Mouse (Mus musculus) midbrain, embryonic 14.5 days (tissue): ENCODE data around the gene Wipf1. TPM values are rescaled to one million over a fixed set of nuclear protein-coding genes. Genes with fewer than 3 reads are reported as not detected.

Experiments
- ATAC-seq: fragments of 200-750 bp; cut with Nextera tagmentation; 2 replicates; pipeline ENCODE4 v1.8.0; 2017; ENCODE audit warnings: moderate number of reproducible peaks, moderate library complexity; ENCODE audit not compliant: low FRiP score, low TSS enrichment
- DNase-seq: peaks from one replicate; pipeline ENCODE4 v3.0.0-alpha.2; 2015
- H3K27ac ChIP-seq: fragments of 300-500 bp; sonication (generic); replicated peaks from 2 replicates; pipeline ENCODE4 v1.5.1; 2014; ENCODE audit warnings: mild to moderate bottlenecking, low read depth, low read length, moderate library complexity
- H3K27me3 ChIP-seq: fragments of 300-500 bp; sonication (generic); 2 replicates; pipeline ENCODE4 v1.6.1; 2014; ENCODE audit warnings: low read length, control low read depth, mixed read lengths; ENCODE audit not compliant: control insufficient read depth, insufficient read depth
- H3K36me3 ChIP-seq: fragments of 300-500 bp; sonication (generic); 2 replicates; pipeline ENCODE4 v1.6.1; 2014; ENCODE audit warnings: low read length, control low read depth; ENCODE audit not compliant: control insufficient read depth, insufficient read depth
- H3K4me1 ChIP-seq: fragments of 300-500 bp; sonication (generic); 2 replicates; pipeline ENCODE4 v1.6.1; 2014; ENCODE audit warnings: mild to moderate bottlenecking, antibody characterized with exemption, low read length, control low read depth; ENCODE audit not compliant: control insufficient read depth, insufficient read depth
- H3K4me2 ChIP-seq: fragments of 300-500 bp; sonication (generic); 2 replicates; pipeline ENCODE4 v1.6.1; 2014; ENCODE audit warnings: mild to moderate bottlenecking, low read length, moderate library complexity
- H3K4me3 ChIP-seq: fragments of 300-500 bp; sonication (generic); replicated peaks from 2 replicates; pipeline ENCODE4 v1.5.1; 2014; ENCODE audit warnings: low read depth, low read length
- H3K9ac ChIP-seq: fragments of 300-500 bp; sonication (generic); replicated peaks from 2 replicates; pipeline ENCODE4 v1.6.1; 2014; ENCODE audit warnings: mild to moderate bottlenecking, low read length, moderate library complexity
- H3K9me3 ChIP-seq: fragments of 300-500 bp; sonication (generic); 2 replicates; pipeline ENCODE4 v1.6.1; 2016; ENCODE audit warnings: low read length, control low read depth, mixed read lengths; ENCODE audit not compliant: control insufficient read depth
- WGBS: fragments of 180-500 bp; shearing (Covaris S2); extraction: QIAGEN DNeasy Blood & Tissue Kit; methylation state at CpG from one replicate; pipeline ENCODE4 v1.1.7; 2014; 5-methylcytosine and 5-hydroxymethylcytosine counted together
- polyA plus RNA-seq: library from polyadenylated mRNA; unstranded; fragments of >200 nt; fragmentation: Nextera tagmentation; extraction: Ambion mirVana; gene quantifications from 2 replicates; pipeline ENCODE4 v1.2.1, GENCODE M21; 2014

The Wipf1 gene
- polyA plus RNA-seq, 1 experiment from 2014 or later: 2.8 TPM

DNA sequence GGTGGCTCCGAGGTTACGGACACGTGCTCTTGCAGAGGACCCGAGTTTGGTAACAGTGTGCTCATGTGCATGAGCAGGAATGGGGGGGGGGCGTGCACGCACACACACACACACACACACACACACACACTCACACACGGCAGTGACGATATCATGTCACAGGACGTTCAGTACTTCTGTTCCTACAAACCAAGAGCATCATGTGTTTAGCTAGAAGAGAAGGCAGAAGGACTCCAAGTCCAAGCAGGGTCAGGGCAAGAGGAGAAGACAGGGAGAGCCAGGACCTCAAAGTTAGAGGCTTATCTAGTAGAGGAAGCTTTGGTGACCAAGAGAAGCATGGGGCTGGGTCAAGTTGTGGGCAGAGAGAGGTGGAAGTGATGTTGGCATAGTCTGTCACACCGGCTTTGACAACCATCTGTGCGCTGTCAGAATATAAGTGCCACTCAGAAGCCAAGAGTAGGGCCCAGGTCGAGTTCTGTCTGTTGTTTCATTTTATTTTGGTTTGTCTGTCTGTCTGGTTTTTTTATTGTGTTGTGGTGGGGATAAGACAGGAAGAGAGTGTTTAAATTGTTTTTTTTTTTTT is 66.7 kb downstream of the Wipf1 start:
- H3K9me3 ChIP-seq: no peaks in the 10 kb centered on the region
- WGBS: 92% methylated on average over 12 of the region's 12 CpGs
- H3K4me2 ChIP-seq: no peak overlapping the region
- H3K4me1 ChIP-seq: no peaks in the 10 kb centered on the region
- H3K27ac ChIP-seq: no peak overlapping the region
- no peak for ATAC-seq
- DNase-seq: no peak
- H3K27me3 ChIP-seq: no peaks in the 10 kb centered on the region
- H3K4me3 ChIP-seq: no peak overlapping the region
- no peak overlapping the region for H3K9ac ChIP-seq
- H3K36me3 ChIP-seq: no peaks in the 10 kb centered on the region

- H3K4me1 ChIP-seq: no peaks in the 10 kb centered on the region
- no peaks in the 10 kb centered on the region for H3K36me3 ChIP-seq
- 85% methylated on average over 2 of the region's 2 CpGs for WGBS
- H3K9me3 ChIP-seq: no peaks in the 10 kb centered on the region
- DNase-seq: no peak
- ATAC-seq: no peak
- no peak overlapping the region for H3K4me2 ChIP-seq
- H3K9ac ChIP-seq: no peak overlapping the region
- no peak overlapping the region for H3K27ac ChIP-seq
- no peaks in the 10 kb centered on the region for H3K27me3 ChIP-seq
- no peak overlapping the region for H3K4me3 ChIP-seq
These were observed 67.3 kb downstream of the Wipf1 start for GRCm38 (mm10) chr2:73462265-73462664.

DNA sequence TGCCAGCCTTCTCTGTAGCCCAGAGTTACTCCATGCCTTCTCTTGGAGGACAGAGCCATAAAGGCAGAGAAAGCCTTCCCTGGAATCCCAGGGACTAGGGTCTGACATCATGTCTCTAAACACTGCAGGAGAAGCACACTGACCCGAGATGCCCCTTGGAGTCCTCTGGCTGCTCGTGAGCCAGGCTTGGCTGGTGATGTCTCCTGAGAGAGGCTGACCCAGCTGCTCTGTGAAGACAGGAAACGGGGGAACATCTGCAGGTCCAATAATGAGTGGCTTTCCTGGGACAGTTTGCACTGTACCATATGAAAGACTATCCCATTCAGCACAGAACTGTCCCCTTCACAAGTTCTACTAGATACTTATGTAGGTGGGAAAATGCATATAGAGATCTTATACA is 69.4 kb downstream of the Wipf1 start:
- H3K9me3 ChIP-seq: no peaks in the 10 kb centered on the region
- no peaks in the 10 kb centered on the region for H3K36me3 ChIP-seq
- no peak overlapping the region for H3K27ac ChIP-seq
- H3K4me2 ChIP-seq: no peak overlapping the region
- no peak overlapping the region for H3K4me3 ChIP-seq
- H3K9ac ChIP-seq: no peak overlapping the region
- no peak for DNase-seq
- 58% methylated on average over 3 of the region's 3 CpGs for WGBS
- H3K4me1 ChIP-seq: no peaks in the 10 kb centered on the region
- no peak for ATAC-seq
- no peaks in the 10 kb centered on the region for H3K27me3 ChIP-seq

GRCm38 (mm10) chr2:73459607-73460153 is 69.9 kb downstream of the Wipf1 start:
- DNase-seq: no peak
- Histone ChIP-seq H3K27ac (no peak overlapping the region), H3K4me1 (no peaks in the 10 kb centered on the region), H3K9ac (no peak overlapping the region), H3K4me3 (no peak overlapping the region), H3K36me3 (no peaks in the 10 kb centered on the region), H3K27me3 (no peaks in the 10 kb centered on the region), H3K4me2 (no peak overlapping the region), H3K9me3 (no peaks in the 10 kb centered on the region)
- WGBS: 87% methylated on average over 4 of the region's 4 CpGs
- no peak for ATAC-seq

DNA sequence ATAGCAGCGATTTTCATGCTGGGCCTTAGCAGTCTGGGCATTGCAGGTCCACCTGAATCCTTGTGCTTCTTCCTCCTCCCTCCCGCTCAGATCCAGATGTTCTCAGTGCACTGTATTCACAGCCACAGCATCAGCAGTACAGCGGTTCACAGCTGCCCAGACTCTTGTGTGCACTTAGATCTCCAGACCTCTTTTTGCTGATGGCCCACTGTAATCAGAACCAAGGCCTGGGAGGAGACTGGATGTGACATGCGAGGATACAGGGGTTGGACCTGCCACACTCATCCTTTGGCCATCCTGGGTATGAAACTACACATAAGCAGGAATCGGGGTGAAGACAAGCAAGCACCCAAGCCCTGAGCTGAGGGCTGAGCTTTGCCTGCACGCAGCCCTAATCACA is 72.6 kb downstream of the Wipf1 start:
- ATAC-seq: no peak
- 97% methylated on average over 6 of the region's 6 CpGs for WGBS
- no peak overlapping the region for H3K9ac ChIP-seq

DNA sequence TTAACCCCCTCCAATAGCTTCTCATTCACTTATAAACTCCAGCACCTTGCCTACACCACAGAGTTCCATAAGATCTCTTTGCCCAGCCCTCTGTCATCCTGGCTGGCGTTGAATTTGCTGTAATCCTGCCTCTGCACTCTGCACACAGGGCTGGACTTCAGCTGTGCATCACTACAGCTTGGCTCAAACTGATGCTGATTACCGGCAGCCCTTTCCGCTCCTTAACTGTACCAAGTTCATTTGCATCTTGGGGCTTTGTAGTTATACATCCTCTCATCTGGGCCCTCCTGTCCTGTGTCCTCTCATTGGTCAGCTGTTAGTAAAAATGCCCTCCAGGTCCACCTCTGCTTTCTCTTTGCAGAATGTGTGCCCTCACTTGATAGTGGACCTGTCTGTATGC is 73.4 kb downstream of the Wipf1 start:
- 73% methylated on average over 3 of the region's 3 CpGs for WGBS
- ATAC-seq (no peak), DNase-seq (no peak)
- Histone ChIP-seq H3K4me2 (no peak overlapping the region), H3K4me3 (no peak overlapping the region), H3K27me3 (no peaks in the 10 kb centered on the region), H3K9ac (no peak overlapping the region), H3K27ac (no peak overlapping the region), H3K36me3 (no peaks in the 10 kb centered on the region), H3K4me1 (no peaks in the 10 kb centered on the region), H3K9me3 (no peaks in the 10 kb centered on the region)

More for the DNA sequence above, 72.6 kb downstream of the Wipf1 start:
- Histone ChIP-seq H3K36me3 (no peaks in the 10 kb centered on the region), H3K4me3 (no peak overlapping the region), H3K9me3 (no peaks in the 10 kb centered on the region), H3K4me1 (no peaks in the 10 kb centered on the region), H3K4me2 (no peak overlapping the region), H3K27me3 (no peaks in the 10 kb centered on the region), H3K27ac (no peak overlapping the region)
- no peak for DNase-seq

DNA sequence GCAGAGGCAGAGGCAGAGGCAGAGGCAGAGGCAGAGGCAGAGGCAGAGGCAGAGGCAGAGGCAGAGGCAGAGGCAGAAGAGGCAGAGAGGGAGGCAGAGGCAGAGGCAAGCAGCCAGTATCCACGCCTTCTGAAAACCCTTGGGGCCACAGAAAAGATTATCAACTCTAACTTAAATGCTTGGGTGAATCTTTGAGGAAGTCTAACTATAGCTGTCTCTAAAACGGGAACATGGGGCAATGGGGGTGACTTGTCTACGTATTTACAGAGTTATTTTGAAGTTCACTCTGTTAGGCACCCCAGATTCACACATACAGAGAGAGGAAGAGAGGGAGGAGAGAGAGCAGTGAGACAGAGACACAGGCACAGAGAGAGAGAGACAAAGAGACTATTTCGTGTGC is 74.0 kb downstream of the Wipf1 start:
- 87% methylated on average over 4 of the region's 4 CpGs for WGBS
- Histone ChIP-seq H3K4me1 (0 out of 2 replicates have a peak, but pooled peaks cover under 1% of the 10 kb centered on the region), H3K27me3 (no peaks in the 10 kb centered on the region), H3K9ac (no peak overlapping the region), H3K27ac (no peak overlapping the region), H3K4me3 (no peak overlapping the region), H3K4me2 (no peak overlapping the region), H3K9me3 (no peaks in the 10 kb centered on the region), H3K36me3 (no peaks in the 10 kb centered on the region)
- ATAC-seq: no peak
- no peak for DNase-seq

GRCm38 (mm10) chr2:73454682-73455081 is 74.9 kb downstream of the Wipf1 start:
- H3K27me3 ChIP-seq: no peaks in the 10 kb centered on the region
- 94% methylated on average over 13 of the region's 13 CpGs for WGBS
- no peak overlapping the region for H3K9ac ChIP-seq
- ATAC-seq (no peak), DNase-seq (no peak)
- no peak overlapping the region for H3K27ac ChIP-seq
- H3K4me3 ChIP-seq: no peak overlapping the region
- H3K4me1 ChIP-seq: 0 out of 2 replicates have a peak, but pooled peaks cover 4% of the 10 kb centered on the region
- H3K9me3 ChIP-seq: no peaks in the 10 kb centered on the region
- H3K36me3 ChIP-seq: no peaks in the 10 kb centered on the region
- H3K4me2 ChIP-seq: no peak overlapping the region

- no peak overlapping the region for H3K4me3 ChIP-seq
- no peak overlapping the region for H3K4me2 ChIP-seq
- DNase-seq: no peak
- H3K9me3 ChIP-seq: no peaks in the 10 kb centered on the region
- no peak overlapping the region for H3K9ac ChIP-seq
- H3K36me3 ChIP-seq: no peaks in the 10 kb centered on the region
- H3K4me1 ChIP-seq: 0 out of 2 replicates have a peak, but pooled peaks cover 4% of the 10 kb centered on the region
- WGBS: 81% methylated on average over 4 of the region's 4 CpGs
- no peak overlapping the region for H3K27ac ChIP-seq
- no peak for ATAC-seq
- no peaks in the 10 kb centered on the region for H3K27me3 ChIP-seq
These were observed 75.3 kb downstream of the Wipf1 start for GRCm38 (mm10) chr2:73454186-73454585.
